Mouse (Mus musculus): ENCODE results near the gene Ass1. TPM values are rescaled to one million over a fixed set of nuclear protein-coding genes. Genes with fewer than 3 reads are reported as not detected.

Gene Ass1
- polyA plus RNA-seq, 1 experiment from 2014 or later: 9.1 TPM

GRCm38 (mm10) chr2:31505472-31505871 lies 35.5 kb downstream of the Ass1 start:
- peaks cover 88% of the 10 kb centered on the region for H3K27me3 ChIP-seq (replicated peaks)
- no peak overlapping the region for H3K9ac ChIP-seq (replicated peaks)
- no peak for ATAC-seq (ENCODE audit: low FRiP score)
- 43% methylated on average over 11 of the region's 11 CpGs for WGBS
- no peak overlapping the region for H3K4me2 ChIP-seq
- no peaks in the 10 kb centered on the region for H3K36me3 ChIP-seq
- no peak overlapping the region for H3K4me3 ChIP-seq (replicated peaks)
- H3K4me1 ChIP-seq: peaks cover 22% of the 10 kb centered on the region
- no peaks in the 10 kb centered on the region for H3K9me3 ChIP-seq (replicated peaks)
- H3K27ac ChIP-seq (replicated peaks): no peak overlapping the region

GRCm38 (mm10) chr2:31508851-31509250 lies 38.8 kb downstream of the Ass1 start:
- H3K4me1 ChIP-seq: peaks cover 12% of the 10 kb centered on the region; the same call in 1 of the 2 replicates
- H3K27me3 ChIP-seq (replicated peaks): peaks cover 89% of the 10 kb centered on the region
- no peak overlapping the region for H3K4me2 ChIP-seq
- H3K9ac ChIP-seq (replicated peaks): no peak overlapping the region
- no peak for ATAC-seq (ENCODE audit: low FRiP score)
- no peaks in the 10 kb centered on the region for H3K9me3 ChIP-seq (replicated peaks)
- no peak overlapping the region for H3K27ac ChIP-seq (replicated peaks)
- no peaks in the 10 kb centered on the region for H3K36me3 ChIP-seq
- no peak overlapping the region for H3K4me3 ChIP-seq (replicated peaks)
- 94% methylated on average over 6 of the region's 6 CpGs for WGBS

GRCm38 (mm10) chr2:31511316-31511715 lies 41.3 kb downstream of the Ass1 start:
- Histone ChIP-seq H3K9ac (replicated peaks) (no peak overlapping the region), H3K9me3 (replicated peaks) (no peaks in the 10 kb centered on the region), H3K4me3 (replicated peaks) (no peak overlapping the region), H3K27ac (replicated peaks) (no peak overlapping the region), H3K27me3 (replicated peaks) (peaks cover 76% of the 10 kb centered on the region), H3K36me3 (no peaks in the 10 kb centered on the region), H3K4me1 (no peaks in the 10 kb centered on the region), H3K4me2 (no peak overlapping the region)
- 79% methylated on average over 6 of the region's 6 CpGs for WGBS
- ATAC-seq (ENCODE audit: low FRiP score): no peak

GRCm38 (mm10) chr2:31516557-31516956 lies 46.5 kb downstream of the Ass1 start:
- Histone ChIP-seq H3K4me3 (replicated peaks) (no peak overlapping the region), H3K4me2 (no peak overlapping the region)
- WGBS: 77% methylated on average over 12 of the region's 12 CpGs

GRCm38 (mm10) chr2:31521800-31522335 lies 51.9 kb downstream of the Ass1 start:
- no peak overlapping the region for H3K4me3 ChIP-seq (replicated peaks)
- H3K36me3 ChIP-seq: no peaks in the 10 kb centered on the region
- no peak overlapping the region for H3K27ac ChIP-seq (replicated peaks)
- H3K9me3 ChIP-seq (replicated peaks): no peaks in the 10 kb centered on the region
- H3K9ac ChIP-seq (replicated peaks): no peak overlapping the region
- ATAC-seq (ENCODE audit: low FRiP score): no peak
- H3K27me3 ChIP-seq (replicated peaks): peaks cover 32% of the 10 kb centered on the region
- H3K4me1 ChIP-seq: 0 out of 2 replicates have a peak, but pooled peaks cover 6% of the 10 kb centered on the region
- 76% methylated on average over 16 of the region's 16 CpGs for WGBS
- H3K4me2 ChIP-seq: no peak overlapping the region

More at GRCm38 (mm10) chr2:31516557-31516956, 46.5 kb downstream of the Ass1 start:
- Histone ChIP-seq H3K4me1 (0 out of 2 replicates have a peak, but pooled peaks cover 6% of the 10 kb centered on the region), H3K27me3 (replicated peaks) (peaks cover 34% of the 10 kb centered on the region), H3K9ac (replicated peaks) (no peak overlapping the region), H3K36me3 (no peaks in the 10 kb centered on the region), H3K27ac (replicated peaks) (no peak overlapping the region), H3K9me3 (replicated peaks) (no peaks in the 10 kb centered on the region)
- ATAC-seq (ENCODE audit: low FRiP score): no peak

- no peaks in the 10 kb centered on the region for H3K9me3 ChIP-seq (replicated peaks)
- H3K4me2 ChIP-seq: no peak overlapping the region
- 89% methylated on average over 5 of the region's 5 CpGs for WGBS
- no peak overlapping the region for H3K9ac ChIP-seq (replicated peaks)
- no peak for ATAC-seq (ENCODE audit: low FRiP score)
- no peaks in the 10 kb centered on the region for H3K36me3 ChIP-seq
- H3K27ac ChIP-seq (replicated peaks): no peak overlapping the region
- 0 out of 2 replicates have a peak, but pooled peaks cover 6% of the 10 kb centered on the region for H3K4me1 ChIP-seq
- H3K4me3 ChIP-seq (replicated peaks): no peak overlapping the region
- H3K27me3 ChIP-seq (replicated peaks): peaks cover 39% of the 10 kb centered on the region
These were observed 54.6 kb downstream of the Ass1 start for GRCm38 (mm10) chr2:31524641-31525040.

- WGBS: 28% methylated on average over 10 of the region's 10 CpGs
- Histone ChIP-seq H3K9ac (replicated peaks) (no peak overlapping the region), H3K4me3 (replicated peaks) (no peak overlapping the region), H3K4me2 (no peak overlapping the region), H3K4me1 (no peaks in the 10 kb centered on the region), H3K9me3 (replicated peaks) (no peaks in the 10 kb centered on the region), H3K27ac (replicated peaks) (no peak overlapping the region), H3K27me3 (replicated peaks) (peaks cover 39% of the 10 kb centered on the region), H3K36me3 (no peaks in the 10 kb centered on the region)
- ATAC-seq (ENCODE audit: low FRiP score): no peak
These were observed 55.8 kb downstream of the Ass1 start for GRCm38 (mm10) chr2:31525778-31526177.

- ATAC-seq (ENCODE audit: low FRiP score): no peak
- H3K4me1 ChIP-seq: no peaks in the 10 kb centered on the region
These were observed 60.2 kb downstream of the Ass1 start for GRCm38 (mm10) chr2:31530201-31530600.

GRCm38 (mm10) chr2:31537054-31537453 lies 67.0 kb downstream of the Ass1 start:
- 51% methylated on average over 5 of the region's 5 CpGs for WGBS

More at GRCm38 (mm10) chr2:31530201-31530600, 60.2 kb downstream of the Ass1 start:
- H3K9ac ChIP-seq (replicated peaks): no peak overlapping the region
- H3K9me3 ChIP-seq (replicated peaks): no peaks in the 10 kb centered on the region
- H3K4me3 ChIP-seq (replicated peaks): no peak overlapping the region
- WGBS: 62% methylated on average over 5 of the region's 5 CpGs
- no peak overlapping the region for H3K27ac ChIP-seq (replicated peaks)
- H3K36me3 ChIP-seq: no peaks in the 10 kb centered on the region
- H3K4me2 ChIP-seq: no peak overlapping the region
- H3K27me3 ChIP-seq (replicated peaks): peaks cover 24% of the 10 kb centered on the region

GRCm38 (mm10) chr2:31538745-31539144 lies 68.7 kb downstream of the Ass1 start:
- H3K4me1 ChIP-seq: no peaks in the 10 kb centered on the region
- H3K27ac ChIP-seq (replicated peaks): no peak overlapping the region
- ATAC-seq (ENCODE audit: low FRiP score): no peak
- H3K9ac ChIP-seq (replicated peaks): no peak overlapping the region
- H3K4me2 ChIP-seq: no peak overlapping the region
- H3K9me3 ChIP-seq (replicated peaks): no peaks in the 10 kb centered on the region
- H3K27me3 ChIP-seq (replicated peaks): peaks cover 12% of the 10 kb centered on the region
- WGBS: 81% methylated on average over 5 of the region's 5 CpGs
- no peak overlapping the region for H3K4me3 ChIP-seq (replicated peaks)
- no peaks in the 10 kb centered on the region for H3K36me3 ChIP-seq

More at GRCm38 (mm10) chr2:31537054-31537453, 67.0 kb downstream of the Ass1 start:
- no peaks in the 10 kb centered on the region for H3K4me1 ChIP-seq
- H3K27me3 ChIP-seq (replicated peaks): peaks cover 8% of the 10 kb centered on the region; the same call in 1 of the 2 replicates
- ATAC-seq (ENCODE audit: low FRiP score): no peak
- H3K9ac ChIP-seq (replicated peaks): no peak overlapping the region
- no peaks in the 10 kb centered on the region for H3K36me3 ChIP-seq
- H3K4me2 ChIP-seq: no peak overlapping the region
- H3K27ac ChIP-seq (replicated peaks): no peak overlapping the region
- H3K9me3 ChIP-seq (replicated peaks): no peaks in the 10 kb centered on the region
- no peak overlapping the region for H3K4me3 ChIP-seq (replicated peaks)

GRCm38 (mm10) chr2:31541581-31541980 lies 71.6 kb downstream of the Ass1 start:
- H3K4me3 ChIP-seq (replicated peaks): no peak overlapping the region
- no peak overlapping the region for H3K4me2 ChIP-seq
- WGBS: 86% methylated on average over 5 of the region's 5 CpGs
- no peak overlapping the region for H3K27ac ChIP-seq (replicated peaks)
- no peaks in the 10 kb centered on the region for H3K9me3 ChIP-seq (replicated peaks)
- no peaks in the 10 kb centered on the region for H3K4me1 ChIP-seq
- H3K9ac ChIP-seq (replicated peaks): no peak overlapping the region
- no peaks in the 10 kb centered on the region for H3K36me3 ChIP-seq
- peaks cover 22% of the 10 kb centered on the region for H3K27me3 ChIP-seq (replicated peaks)
- no peak for ATAC-seq (ENCODE audit: low FRiP score)

- Histone ChIP-seq H3K27ac (replicated peaks) (no peak overlapping the region), H3K4me2 (no peak overlapping the region), H3K4me3 (replicated peaks) (no peak overlapping the region), H3K36me3 (no peaks in the 10 kb centered on the region), H3K27me3 (replicated peaks) (peaks cover 10% of the 10 kb centered on the region), H3K9me3 (replicated peaks) (no peaks in the 10 kb centered on the region), H3K4me1 (no peaks in the 10 kb centered on the region), H3K9ac (replicated peaks) (no peak overlapping the region)
- 61% methylated on average over 11 of the region's 11 CpGs for WGBS
- ATAC-seq (ENCODE audit: low FRiP score): no peak
These were observed 77.7 kb downstream of the Ass1 start for GRCm38 (mm10) chr2:31547726-31548125.

Measured in neural tube, embryonic 15.5 days (tissue).